Mouse (Mus musculus): ENCODE data around the gene Gadd45a. TPM values are rescaled to one million over a fixed set of nuclear protein-coding genes. Genes with fewer than 3 reads are reported as not detected.

The Gadd45a gene
- polyA plus RNA-seq, 2 experiments from 2014 or later, result 5.0 to 9.6 TPM

GRCm38 (mm10) chr6:67015739-67016519 is 21.3 kb downstream of the Gadd45a start:
- no peak for ATAC-seq

- ATAC-seq, result no peak
These were observed 22.6 kb downstream of the Gadd45a start for GRCm38 (mm10) chr6:67014679-67015075.

- ATAC-seq, result no peak
These were observed 23.1 kb downstream of the Gadd45a start for GRCm38 (mm10) chr6:67013949-67014678.

GRCm38 (mm10) chr6:67013293-67013948 is 23.8 kb downstream of the Gadd45a start:
- no peak for ATAC-seq

GRCm38 (mm10) chr6:67011217-67011518 is 26.1 kb downstream of the Gadd45a start:
- ATAC-seq, result no peak

- ATAC-seq, result no peak
These were observed 26.7 kb downstream of the Gadd45a start for GRCm38 (mm10) chr6:67010370-67011216.

- no peak for ATAC-seq
These were observed 27.4 kb downstream of the Gadd45a start for GRCm38 (mm10) chr6:67009888-67010287.

GRCm38 (mm10) chr6:66999800-67000199 is 37.5 kb downstream of the Gadd45a start:
- ATAC-seq, result no peak

GRCm38 (mm10) chr6:66998645-66999044 is 38.6 kb downstream of the Gadd45a start:
- no peak for ATAC-seq

GRCm38 (mm10) chr6:66996257-66996656 is 41.0 kb downstream of the Gadd45a start:
- ATAC-seq, result no peak

GRCm38 (mm10) chr6:66995825-66996224 is 41.4 kb downstream of the Gadd45a start:
- no peak for ATAC-seq

- no peak for ATAC-seq
These were observed 42.3 kb downstream of the Gadd45a start for GRCm38 (mm10) chr6:66994981-66995380.

GRCm38 (mm10) chr6:66992786-66993185 is 44.5 kb downstream of the Gadd45a start:
- ATAC-seq, result no peak

GRCm38 (mm10) chr6:66992232-66992631 is 45.0 kb downstream of the Gadd45a start:
- no peak for ATAC-seq

- no peak for ATAC-seq
These were observed 47.7 kb downstream of the Gadd45a start for GRCm38 (mm10) chr6:66989518-66989917.

- ATAC-seq, result no peak
These were observed 48.2 kb downstream of the Gadd45a start for GRCm38 (mm10) chr6:66989037-66989436.

GRCm38 (mm10) chr6:66988363-66988762 is 48.9 kb downstream of the Gadd45a start:
- ATAC-seq, result no peak

- no peak for ATAC-seq
These were observed 49.6 kb downstream of the Gadd45a start for GRCm38 (mm10) chr6:66987643-66988042.

GRCm38 (mm10) chr6:66986063-66986462 is 51.2 kb downstream of the Gadd45a start:
- no peak for ATAC-seq

- ATAC-seq, result no peak
These were observed 51.8 kb downstream of the Gadd45a start for GRCm38 (mm10) chr6:66985500-66985899.
